Mouse (Mus musculus): Measurements from ENCODE around the gene Galnt17.
A peak's percentile ranks its signal among the peaks of the same experiment; 100 is the strongest.

Gene Galnt17

GRCm38 (mm10) chr5:131020936-131021335, 287.4 kb downstream of the Galnt17 start:
- DNase-seq (ENCODE audit: low spot score), result no peak

- no peak for DNase-seq (ENCODE audit: low spot score)
Measured at GRCm38 (mm10) chr5:131019346-131019965, 288.8 kb downstream of the Galnt17 start.

GRCm38 (mm10) chr5:131016066-131016465, 292.2 kb downstream of the Galnt17 start:
- no peak for DNase-seq (ENCODE audit: low spot score)

- DNase-seq (ENCODE audit: low spot score), result no peak
Measured at GRCm38 (mm10) chr5:131015341-131015740, 293.0 kb downstream of the Galnt17 start.

GRCm38 (mm10) chr5:131013816-131014215, 294.5 kb downstream of the Galnt17 start:
- no peak for DNase-seq (ENCODE audit: low spot score)

GRCm38 (mm10) chr5:131013101-131013500, 295.2 kb downstream of the Galnt17 start:
- no peak for DNase-seq (ENCODE audit: low spot score)

- no peak for DNase-seq (ENCODE audit: low spot score)
Measured at GRCm38 (mm10) chr5:131009510-131009909, 298.8 kb downstream of the Galnt17 start.

- DNase-seq (ENCODE audit: low spot score), result peak; percentile 5
Measured at GRCm38 (mm10) chr5:131008507-131008906, 299.8 kb downstream of the Galnt17 start.

- peak; percentile 31 for DNase-seq (ENCODE audit: low spot score)
Measured at GRCm38 (mm10) chr5:131007871-131008505, 300.3 kb downstream of the Galnt17 start.

GRCm38 (mm10) chr5:131007198-131007597, 301.1 kb downstream of the Galnt17 start:
- no peak for DNase-seq (ENCODE audit: low spot score)

GRCm38 (mm10) chr5:131006524-131006923, 301.8 kb downstream of the Galnt17 start:
- DNase-seq (ENCODE audit: low spot score), result no peak

- DNase-seq (ENCODE audit: low spot score), result no peak
Measured at GRCm38 (mm10) chr5:131000572-131000971, 307.7 kb downstream of the Galnt17 start.

- no peak for DNase-seq (ENCODE audit: low spot score)
Measured at GRCm38 (mm10) chr5:130979321-130979720, 329.0 kb downstream of the Galnt17 start.

GRCm38 (mm10) chr5:130978871-130979270, 329.4 kb downstream of the Galnt17 start:
- no peak for DNase-seq (ENCODE audit: low spot score)

- no peak for DNase-seq (ENCODE audit: low spot score)
Measured at GRCm38 (mm10) chr5:130977999-130978398, 330.3 kb downstream of the Galnt17 start.

GRCm38 (mm10) chr5:130952361-130952760, 355.9 kb downstream of the Galnt17 start:
- no peak for DNase-seq (ENCODE audit: low spot score)

GRCm38 (mm10) chr5:130950894-130951400, 357.4 kb downstream of the Galnt17 start:
- no peak for DNase-seq (ENCODE audit: low spot score)

- DNase-seq (ENCODE audit: low spot score), result no peak
Measured at GRCm38 (mm10) chr5:130950421-130950820, 357.9 kb downstream of the Galnt17 start.

GRCm38 (mm10) chr5:130949710-130950109, 358.6 kb downstream of the Galnt17 start:
- no peak for DNase-seq (ENCODE audit: low spot score)

- peak; percentile 33 for DNase-seq (ENCODE audit: low spot score)
Measured at GRCm38 (mm10) chr5:130938911-130939608, 369.2 kb downstream of the Galnt17 start.

- peak; percentile 34 for DNase-seq (ENCODE audit: low spot score)
Measured at GRCm38 (mm10) chr5:130938274-130938741, 370.0 kb downstream of the Galnt17 start.

- DNase-seq (ENCODE audit: low spot score), result no peak
Measured at GRCm38 (mm10) chr5:130930999-130931398, 377.3 kb downstream of the Galnt17 start.

GRCm38 (mm10) chr5:130927794-130928149, 380.5 kb downstream of the Galnt17 start:
- DNase-seq (ENCODE audit: low spot score), result no peak

Measured in ovary, postnatal 14 days (tissue).